Mouse (Mus musculus) left cerebral cortex, adult 11 months (tissue): ENCODE data around the gene Fbln1.

Experiments
- DNase-seq: peaks from one replicate; pipeline ENCODE4 v3.0.0; 2022; ENCODE audit warnings: low spot score

The Fbln1 gene

GRCm38 (mm10) chr15:85205792-85206702 lies at the start of gene Fbln1:
Fbln1 (plus strand) TSS chr15:85205949.
- DNase-seq = peak; percentile 18

- no peak for DNase-seq
Observed at GRCm38 (mm10) chr15:85156198-85156597, 49.6 kb upstream of the Fbln1 start.

- no peak for DNase-seq
Observed at GRCm38 (mm10) chr15:85161416-85161815, 44.3 kb upstream of the Fbln1 start.

GRCm38 (mm10) chr15:85162693-85163663 lies 42.8 kb upstream of the Fbln1 start:
- DNase-seq = no peak

- no peak for DNase-seq
Observed at GRCm38 (mm10) chr15:85166433-85166933, 39.3 kb upstream of the Fbln1 start.

- DNase-seq = no peak
Observed at GRCm38 (mm10) chr15:85167086-85167679, 38.6 kb upstream of the Fbln1 start.

- no peak for DNase-seq
Observed at GRCm38 (mm10) chr15:85172054-85172453, 33.7 kb upstream of the Fbln1 start.

GRCm38 (mm10) chr15:85173425-85173824 lies 32.3 kb upstream of the Fbln1 start:
- DNase-seq = no peak

- DNase-seq = no peak
Observed at GRCm38 (mm10) chr15:85174060-85174459, 31.7 kb upstream of the Fbln1 start.

- DNase-seq = no peak
Observed at GRCm38 (mm10) chr15:85177576-85177975, 28.2 kb upstream of the Fbln1 start.

GRCm38 (mm10) chr15:85178172-85178571 lies 27.6 kb upstream of the Fbln1 start:
- no peak for DNase-seq

GRCm38 (mm10) chr15:85179528-85180180 lies 26.1 kb upstream of the Fbln1 start:
- no peak for DNase-seq

GRCm38 (mm10) chr15:85180368-85180767 lies 25.4 kb upstream of the Fbln1 start:
- DNase-seq = no peak

GRCm38 (mm10) chr15:85182063-85182462 lies 23.7 kb upstream of the Fbln1 start:
- DNase-seq = no peak

- DNase-seq = no peak
Observed at GRCm38 (mm10) chr15:85186916-85187315, 18.8 kb upstream of the Fbln1 start.

- DNase-seq = no peak
Observed at GRCm38 (mm10) chr15:85188167-85188778, 17.5 kb upstream of the Fbln1 start.

- no peak for DNase-seq
Observed at GRCm38 (mm10) chr15:85200446-85201289, 5.1 kb upstream of the Fbln1 start.

GRCm38 (mm10) chr15:85202199-85202598 lies 3.5 kb upstream of the Fbln1 start:
- no peak for DNase-seq

GRCm38 (mm10) chr15:85202787-85203186 lies 3.0 kb upstream of the Fbln1 start:
- no peak for DNase-seq

- no peak for DNase-seq
Observed at GRCm38 (mm10) chr15:85204383-85204782, 1.4 kb upstream of the Fbln1 start.
